Mouse (Mus musculus) naive thymus-derived CD4-positive, alpha-beta T cell, adult 2 months (primary cell): Measurements from ENCODE around the gene Tpm1.

Experiments
- DNase-seq: peaks from one replicate; pipeline ENCODE4 v3.0.0-alpha.2; 2011; ENCODE audit warnings: low read depth

Gene Tpm1

GRCm38 (mm10) chr9:67049086-67049824 is at the start of gene Tpm1:
TSS of gene Tpm1 (minus strand) at chr9:67049406.
- DNase-seq = peak; percentile 51

GRCm38 (mm10) chr9:67094371-67094770 is 45.2 kb upstream of the Tpm1 start:
- DNase-seq = no peak

- DNase-seq = no peak
Observed at GRCm38 (mm10) chr9:67092210-67092609, 43.0 kb upstream of the Tpm1 start.

GRCm38 (mm10) chr9:67091598-67091997 is 42.4 kb upstream of the Tpm1 start:
- DNase-seq = no peak

GRCm38 (mm10) chr9:67091151-67091550 is 41.9 kb upstream of the Tpm1 start:
- DNase-seq = no peak

GRCm38 (mm10) chr9:67090633-67091045 is 41.4 kb upstream of the Tpm1 start:
- no peak for DNase-seq

GRCm38 (mm10) chr9:67089167-67089566 is 40.0 kb upstream of the Tpm1 start:
- no peak for DNase-seq

GRCm38 (mm10) chr9:67083801-67084200 is 34.6 kb upstream of the Tpm1 start:
- DNase-seq = no peak

GRCm38 (mm10) chr9:67081688-67082087 is 32.5 kb upstream of the Tpm1 start:
- no peak for DNase-seq

- no peak for DNase-seq
Observed at GRCm38 (mm10) chr9:67077658-67078319, 28.6 kb upstream of the Tpm1 start.

GRCm38 (mm10) chr9:67077266-67077657 is 28.1 kb upstream of the Tpm1 start:
- DNase-seq = no peak

- DNase-seq = no peak
Observed at GRCm38 (mm10) chr9:67072182-67072581, 23.0 kb upstream of the Tpm1 start.

GRCm38 (mm10) chr9:67071596-67071995 is 22.4 kb upstream of the Tpm1 start:
- DNase-seq = no peak

- DNase-seq = no peak
Observed at GRCm38 (mm10) chr9:67071103-67071502, 21.9 kb upstream of the Tpm1 start.

GRCm38 (mm10) chr9:67066616-67067015 is 17.4 kb upstream of the Tpm1 start:
- no peak for DNase-seq

GRCm38 (mm10) chr9:67059714-67060113 is 10.5 kb upstream of the Tpm1 start:
- no peak for DNase-seq

- no peak for DNase-seq
Observed at GRCm38 (mm10) chr9:67058366-67058765, 9.2 kb upstream of the Tpm1 start.

GRCm38 (mm10) chr9:67050736-67051337 is 1.6 kb upstream of the Tpm1 start:
- no peak for DNase-seq

- DNase-seq = peak; percentile 27
Observed at GRCm38 (mm10) chr9:67049836-67050235, 630 bp upstream of the Tpm1 start.

GRCm38 (mm10) chr9:67048483-67049085 is 622 bp downstream of the Tpm1 start:
- no peak for DNase-seq

- DNase-seq = peak; percentile 39
Observed at GRCm38 (mm10) chr9:67047606-67048482, 1.4 kb downstream of the Tpm1 start.
